Mouse (Mus musculus) testis, adult 2 months (tissue): Measurements from ENCODE around the gene Fign. TPM values are rescaled to one million over a fixed set of nuclear protein-coding genes. Genes with fewer than 3 reads are reported as not detected.
A peak's percentile ranks its signal among the peaks of the same experiment; 100 is the strongest.

Source experiments
- H3K27ac ChIP-seq: fragments of 200-500 bp; 2 replicates; pipeline ENCODE4 v1.5.1; 2012; ENCODE audit warnings: low read depth, low read length; ENCODE audit not compliant: control insufficient read depth, insufficient read depth
- H3K27me3 ChIP-seq: fragments of 200-500 bp; 2 replicates; pipeline ENCODE4 v1.6.1; 2012; ENCODE audit warnings: mild to moderate bottlenecking, low read length, moderate library complexity; ENCODE audit not compliant: control insufficient read depth, insufficient read depth
- H3K36me3 ChIP-seq: fragments of 200-500 bp; 2 replicates; pipeline ENCODE4 v1.6.1; 2012; ENCODE audit warnings: mild to moderate bottlenecking, low read length; ENCODE audit not compliant: control insufficient read depth, insufficient read depth
- H3K4me1 ChIP-seq: fragments of 200-500 bp; 2 replicates; pipeline ENCODE4 v1.6.1; 2012; ENCODE audit warnings: low read length; ENCODE audit not compliant: control insufficient read depth, insufficient read depth
- H3K4me3 ChIP-seq: fragments of 200-500 bp; 2 replicates; pipeline ENCODE4 v1.5.1; 2012; ENCODE audit warnings: low read depth, mild to moderate bottlenecking, low read length, moderate library complexity, mixed read lengths; ENCODE audit not compliant: control insufficient read depth
- CTCF ChIP-seq: fragments of 200-500 bp; IDR thresholded peaks from 2 replicates; pipeline ENCODE4 v1.5.1; 2012; ENCODE audit warnings: low read depth, mild to moderate bottlenecking, inconsistent platforms, low read length, moderate library complexity; ENCODE audit not compliant: control insufficient read depth, insufficient read depth, insufficient replicate concordance
- POLR2A ChIP-seq: fragments of 200-500 bp; IDR thresholded peaks from 2 replicates; pipeline ENCODE4 v1.6.1; 2012; ENCODE audit warnings: low read depth, mild to moderate bottlenecking, inconsistent platforms, low read length, moderate library complexity; ENCODE audit not compliant: control insufficient read depth
- polyA plus RNA-seq: library from polyadenylated mRNA; depleted of rRNA; stranded (reverse); fragments of >200 nt; gene quantifications from 2 replicates; pipeline ENCODE4 v1.2.3, GENCODE M21; 2012

Fign gene
- polyA plus RNA-seq, 1 experiment = 0.05 TPM

GRCm38 (mm10) chr2:64098618-64099320 lies 931 bp upstream of the Fign start:
- no peaks in the 10 kb centered on the region for H3K36me3 ChIP-seq

GRCm38 (mm10) chr2:64096721-64097411 lies 972 bp downstream of the Fign start:
- no peak overlapping the region for H3K4me3 ChIP-seq
- peaks cover 6% of the 10 kb centered on the region for H3K4me1 ChIP-seq
- H3K27ac ChIP-seq = no peak overlapping the region
- H3K36me3 ChIP-seq = no peaks in the 10 kb centered on the region
- no peaks in the 10 kb centered on the region for H3K27me3 ChIP-seq
- no peak for TF ChIP-seq POLR2A
- no peak for TF ChIP-seq CTCF

More at GRCm38 (mm10) chr2:64098618-64099320, 931 bp upstream of the Fign start:
- H3K27me3 ChIP-seq = no peaks in the 10 kb centered on the region
- peaks cover 6% of the 10 kb centered on the region for H3K4me1 ChIP-seq
- no peak for TF ChIP-seq POLR2A
- peak overlapping the region; percentile 79 for H3K4me3 ChIP-seq
- no peak overlapping the region for H3K27ac ChIP-seq

- Histone ChIP-seq H3K36me3 (no peaks in the 10 kb centered on the region), H3K4me1 (peaks cover 6% of the 10 kb centered on the region), H3K27ac (no peak overlapping the region), H3K27me3 (no peaks in the 10 kb centered on the region), H3K4me3 (no peak overlapping the region)
- TF ChIP-seq CTCF (no peak), POLR2A (no peak)
Measured at GRCm38 (mm10) chr2:64096176-64096575, 1.7 kb downstream of the Fign start.

- peaks cover 6% of the 10 kb centered on the region for H3K4me1 ChIP-seq
- H3K27me3 ChIP-seq = no peaks in the 10 kb centered on the region
- no peak overlapping the region for H3K27ac ChIP-seq
- H3K4me3 ChIP-seq = no peak overlapping the region
- TF ChIP-seq CTCF (no peak), POLR2A (no peak)
- H3K36me3 ChIP-seq = no peaks in the 10 kb centered on the region
Measured at GRCm38 (mm10) chr2:64095561-64095960, 2.3 kb downstream of the Fign start.

GRCm38 (mm10) chr2:64093087-64093486 lies 4.8 kb downstream of the Fign start:
- Histone ChIP-seq H3K36me3 (no peaks in the 10 kb centered on the region), H3K27ac (no peak overlapping the region), H3K4me3 (no peak overlapping the region), H3K4me1 (no peaks in the 10 kb centered on the region), H3K27me3 (no peaks in the 10 kb centered on the region)
- no peak for TF ChIP-seq POLR2A
- TF ChIP-seq CTCF = no peak

- Histone ChIP-seq H3K4me3 (no peak overlapping the region), H3K27me3 (no peaks in the 10 kb centered on the region), H3K27ac (no peak overlapping the region), H3K36me3 (no peaks in the 10 kb centered on the region), H3K4me1 (no peaks in the 10 kb centered on the region)
- TF ChIP-seq CTCF (no peak), POLR2A (no peak)
Measured at GRCm38 (mm10) chr2:64083853-64084427, 13.9 kb downstream of the Fign start.

- Histone ChIP-seq H3K27ac (no peak overlapping the region), H3K36me3 (no peaks in the 10 kb centered on the region), H3K4me3 (no peak overlapping the region), H3K4me1 (no peaks in the 10 kb centered on the region), H3K27me3 (no peaks in the 10 kb centered on the region)
- TF ChIP-seq CTCF = no peak
- no peak for TF ChIP-seq POLR2A
Measured at GRCm38 (mm10) chr2:64079765-64080164, 18.1 kb downstream of the Fign start.
